Mouse (Mus musculus): Measurements from ENCODE around the gene Rgma. TPM values are rescaled to one million over a fixed set of nuclear protein-coding genes. Genes with fewer than 3 reads are reported as not detected.

Rgma gene
- polyA plus RNA-seq, 1 experiment from 2014 or later = 40.5 TPM

- H3K9ac ChIP-seq (ENCODE audit: low read length) = peak overlapping the region; percentile 96
- peaks cover 6% of the 10 kb centered on the region; the same call in 1 of the 2 replicates for H3K36me3 ChIP-seq (ENCODE audit: control insufficient read depth, insufficient read depth, low read length)
- H3K4me3 ChIP-seq (ENCODE audit: low read depth, low read length) = peak overlapping the region; percentile 87
- peak; percentile 84 for ATAC-seq (replicated peaks; ENCODE audit: low FRiP score)
- peak overlapping the region; percentile 89 for H3K27ac ChIP-seq (ENCODE audit: low read depth, low read length)
- WGBS = 2% methylated on average over 23 of the region's 42 CpGs
- peak; percentile 95 for DNase-seq (ENCODE audit: low spot score)
- H3K9me3 ChIP-seq (ENCODE audit: control insufficient read depth, low read length) = no peaks in the 10 kb centered on the region
- H3K4me1 ChIP-seq (replicated peaks; ENCODE audit: control insufficient read depth, insufficient read depth, low read length) = peaks cover 22% of the 10 kb centered on the region
- H3K4me2 ChIP-seq (ENCODE audit: low read depth, low read length, severe bottlenecking) = peak overlapping the region; percentile 86
- H3K27me3 ChIP-seq (ENCODE audit: control insufficient read depth, insufficient read depth, low read length) = no peaks in the 10 kb centered on the region
Observed at GRCm38 (mm10) chr7:73391002-73391517, 15.8 kb downstream of the Rgma start.

DNA sequence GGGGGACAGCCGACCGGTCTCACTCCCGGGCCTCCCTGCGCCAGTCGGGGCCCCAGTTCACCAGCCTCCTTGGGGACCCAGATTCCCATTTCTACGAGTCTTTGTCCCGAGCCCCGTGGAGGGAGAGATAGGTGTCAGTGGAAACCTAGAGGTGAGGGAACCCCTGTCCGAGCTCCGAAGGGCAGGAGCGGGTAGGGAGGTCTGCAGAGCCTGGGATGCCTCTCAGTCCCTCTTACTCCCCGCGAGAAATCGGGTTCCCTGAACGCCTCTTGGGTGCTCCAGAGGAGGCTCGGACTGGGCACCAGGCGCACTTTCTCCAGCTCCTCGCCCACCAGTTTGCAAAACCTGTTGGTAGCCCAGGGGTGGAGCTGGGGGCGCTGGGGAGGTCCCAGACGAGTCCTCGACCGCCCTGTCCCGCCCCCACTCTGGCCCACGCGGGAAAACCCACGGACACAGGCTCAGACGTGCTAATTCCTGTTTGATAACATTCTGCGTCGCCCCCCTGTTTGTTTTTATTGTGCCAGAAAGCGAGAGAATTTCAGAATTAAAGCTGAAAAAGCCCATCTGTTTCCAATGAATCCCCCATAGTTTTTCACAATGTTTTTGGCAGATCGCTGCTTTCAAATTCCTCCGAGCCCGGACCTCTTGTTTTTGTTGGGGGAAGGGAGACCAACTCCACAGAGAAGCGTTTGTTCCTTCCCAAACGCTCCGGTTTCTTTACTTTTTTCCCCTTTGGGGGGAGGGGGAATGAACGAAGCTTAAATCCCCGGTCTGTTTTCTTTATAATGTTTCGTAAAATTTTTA lies 16.4 kb downstream of the Rgma start:
- peaks cover 6% of the 10 kb centered on the region; the same call in 1 of the 2 replicates for H3K36me3 ChIP-seq (ENCODE audit: control insufficient read depth, insufficient read depth, low read length)
- DNase-seq (ENCODE audit: low spot score) (peak; percentile 76), ATAC-seq (replicated peaks; ENCODE audit: low FRiP score) (peak; percentile 17)
- H3K9me3 ChIP-seq (ENCODE audit: control insufficient read depth, low read length) = no peaks in the 10 kb centered on the region
- H3K9ac ChIP-seq (ENCODE audit: low read length) = peak overlapping the region; percentile 96
- H3K4me2 ChIP-seq (ENCODE audit: low read depth, low read length, severe bottlenecking) = peak overlapping the region; percentile 86
- no peaks in the 10 kb centered on the region for H3K27me3 ChIP-seq (ENCODE audit: control insufficient read depth, insufficient read depth, low read length)
- H3K4me1 ChIP-seq (replicated peaks; ENCODE audit: control insufficient read depth, insufficient read depth, low read length) = peaks cover 19% of the 10 kb centered on the region
- peak overlapping the region; percentile 87 for H3K4me3 ChIP-seq (ENCODE audit: low read depth, low read length)
- H3K27ac ChIP-seq (ENCODE audit: low read depth, low read length) = peak overlapping the region; percentile 89
- WGBS = 0% methylated on average over 39 of the region's 39 CpGs

- Histone ChIP-seq H3K9me3 (ENCODE audit: control insufficient read depth, low read length) (no peaks in the 10 kb centered on the region), H3K9ac (ENCODE audit: low read length) (peak overlapping the region; percentile 96), H3K27me3 (ENCODE audit: control insufficient read depth, insufficient read depth, low read length) (no peaks in the 10 kb centered on the region), H3K4me1 (replicated peaks; ENCODE audit: control insufficient read depth, insufficient read depth, low read length) (peaks cover 20% of the 10 kb centered on the region), H3K27ac (ENCODE audit: low read depth, low read length) (peak overlapping the region; percentile 89), H3K4me3 (ENCODE audit: low read depth, low read length) (peak overlapping the region; percentile 87), H3K36me3 (ENCODE audit: control insufficient read depth, insufficient read depth, low read length) (peaks cover 6% of the 10 kb centered on the region; the same call in 1 of the 2 replicates), H3K4me2 (ENCODE audit: low read depth, low read length, severe bottlenecking) (peak overlapping the region; percentile 86)
- no peak for ATAC-seq (replicated peaks; ENCODE audit: low FRiP score)
- no peak for DNase-seq (ENCODE audit: low spot score)
- 0% methylated on average over 9 of the region's 9 CpGs for WGBS
Observed at GRCm38 (mm10) chr7:73392359-73392758, 17.1 kb downstream of the Rgma start.

GRCm38 (mm10) chr7:73393307-73394012 lies 18.2 kb downstream of the Rgma start:
- H3K4me2 ChIP-seq (ENCODE audit: low read depth, low read length, severe bottlenecking) = peak overlapping the region; percentile 86
- 40% methylated on average over 9 of the region's 9 CpGs for WGBS
- no peaks in the 10 kb centered on the region for H3K27me3 ChIP-seq (ENCODE audit: control insufficient read depth, insufficient read depth, low read length)
- H3K36me3 ChIP-seq (ENCODE audit: control insufficient read depth, insufficient read depth, low read length) = no peaks in the 10 kb centered on the region; the same call in 1 of the 2 replicates
- peaks cover 31% of the 10 kb centered on the region for H3K4me1 ChIP-seq (replicated peaks; ENCODE audit: control insufficient read depth, insufficient read depth, low read length)
- ATAC-seq (replicated peaks; ENCODE audit: low FRiP score) (no peak), DNase-seq (ENCODE audit: low spot score) (no peak)
- H3K9me3 ChIP-seq (ENCODE audit: control insufficient read depth, low read length) = no peaks in the 10 kb centered on the region
- peak overlapping the region; percentile 96 for H3K9ac ChIP-seq (ENCODE audit: low read length)
- no peak overlapping the region for H3K27ac ChIP-seq (ENCODE audit: low read depth, low read length)
- H3K4me3 ChIP-seq (ENCODE audit: low read depth, low read length) = peak overlapping the region; percentile 87

GRCm38 (mm10) chr7:73394013-73394409 lies 18.7 kb downstream of the Rgma start:
- DNase-seq (ENCODE audit: low spot score) (no peak), ATAC-seq (replicated peaks; ENCODE audit: low FRiP score) (no peak)
- H3K9me3 ChIP-seq (ENCODE audit: control insufficient read depth, low read length) = no peaks in the 10 kb centered on the region
- no peaks in the 10 kb centered on the region for H3K27me3 ChIP-seq (ENCODE audit: control insufficient read depth, insufficient read depth, low read length)
- peak overlapping the region; percentile 87 for H3K4me3 ChIP-seq (ENCODE audit: low read depth, low read length)
- peak overlapping the region; percentile 86 for H3K4me2 ChIP-seq (ENCODE audit: low read depth, low read length, severe bottlenecking)
- no peak overlapping the region for H3K27ac ChIP-seq (ENCODE audit: low read depth, low read length)
- H3K4me1 ChIP-seq (replicated peaks; ENCODE audit: control insufficient read depth, insufficient read depth, low read length) = peaks cover 36% of the 10 kb centered on the region
- 53% methylated on average over 4 of the region's 4 CpGs for WGBS
- H3K36me3 ChIP-seq (ENCODE audit: control insufficient read depth, insufficient read depth, low read length) = no peaks in the 10 kb centered on the region
- H3K9ac ChIP-seq (ENCODE audit: low read length) = peak overlapping the region; percentile 96; the same call in 1 of the 2 replicates

GRCm38 (mm10) chr7:73398319-73398718 lies 23.0 kb downstream of the Rgma start:
- 5% methylated on average over 11 of the region's 11 CpGs for WGBS
- ATAC-seq (replicated peaks; ENCODE audit: low FRiP score) = peak; percentile 22

GRCm38 (mm10) chr7:73398806-73399442 lies 23.6 kb downstream of the Rgma start:
- peak overlapping the region; percentile 24 for H3K4me3 ChIP-seq (ENCODE audit: low read depth, low read length)
- H3K9me3 ChIP-seq (ENCODE audit: control insufficient read depth, low read length) = no peaks in the 10 kb centered on the region
- H3K9ac ChIP-seq (ENCODE audit: low read length) = peak overlapping the region; percentile 48
- no peaks in the 10 kb centered on the region for H3K27me3 ChIP-seq (ENCODE audit: control insufficient read depth, insufficient read depth, low read length)
- no peaks in the 10 kb centered on the region for H3K36me3 ChIP-seq (ENCODE audit: control insufficient read depth, insufficient read depth, low read length)
- DNase-seq (ENCODE audit: low spot score) (peak; percentile 53), ATAC-seq (replicated peaks; ENCODE audit: low FRiP score) (no peak)
- H3K4me2 ChIP-seq (ENCODE audit: low read depth, low read length, severe bottlenecking) = peak overlapping the region; percentile 63
- peaks cover 44% of the 10 kb centered on the region for H3K4me1 ChIP-seq (replicated peaks; ENCODE audit: control insufficient read depth, insufficient read depth, low read length)
- peak overlapping the region; percentile 95 for H3K27ac ChIP-seq (ENCODE audit: low read depth, low read length)
- 4% methylated on average over 19 of the region's 19 CpGs for WGBS

More at GRCm38 (mm10) chr7:73398319-73398718, 23.0 kb downstream of the Rgma start:
- H3K4me3 ChIP-seq (ENCODE audit: low read depth, low read length) = peak overlapping the region; percentile 24
- DNase-seq (ENCODE audit: low spot score) = peak; percentile 86
- peak overlapping the region; percentile 48 for H3K9ac ChIP-seq (ENCODE audit: low read length)
- H3K27ac ChIP-seq (ENCODE audit: low read depth, low read length) = peak overlapping the region; percentile 95; the same call in 1 of the 2 replicates
- H3K4me1 ChIP-seq (replicated peaks; ENCODE audit: control insufficient read depth, insufficient read depth, low read length) = peaks cover 46% of the 10 kb centered on the region
- H3K9me3 ChIP-seq (ENCODE audit: control insufficient read depth, low read length) = no peaks in the 10 kb centered on the region
- H3K36me3 ChIP-seq (ENCODE audit: control insufficient read depth, insufficient read depth, low read length) = no peaks in the 10 kb centered on the region
- H3K4me2 ChIP-seq (ENCODE audit: low read depth, low read length, severe bottlenecking) = peak overlapping the region; percentile 63
- no peaks in the 10 kb centered on the region for H3K27me3 ChIP-seq (ENCODE audit: control insufficient read depth, insufficient read depth, low read length)

DNA sequence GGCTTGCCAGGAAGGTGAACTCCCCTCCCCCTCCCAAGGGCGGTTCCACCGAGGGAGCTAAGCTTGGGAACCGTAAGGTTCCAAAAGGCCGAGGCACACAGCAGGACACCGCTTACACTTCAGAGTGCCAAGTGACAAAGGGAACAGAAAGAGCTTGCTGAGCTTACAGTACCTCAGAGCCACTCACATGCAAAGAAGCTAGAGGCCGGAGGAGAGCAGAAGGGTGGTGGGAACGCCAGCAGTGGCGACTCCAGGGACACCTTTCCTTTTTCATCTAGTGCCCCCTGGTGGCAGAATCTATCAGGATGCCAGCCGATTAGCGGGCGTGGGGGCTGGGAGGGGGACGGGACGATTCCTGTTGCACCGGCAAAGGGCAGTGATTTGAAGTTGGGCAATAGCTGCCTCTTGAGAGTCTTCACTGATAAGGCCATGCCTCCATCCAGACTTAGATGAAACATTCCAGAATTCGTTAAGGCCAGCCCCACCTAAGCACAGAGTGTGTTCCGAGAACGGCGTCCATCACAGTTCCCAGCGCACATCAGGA lies 24.3 kb downstream of the Rgma start:
- Histone ChIP-seq H3K9me3 (ENCODE audit: control insufficient read depth, low read length) (no peaks in the 10 kb centered on the region), H3K4me3 (ENCODE audit: low read depth, low read length) (peak overlapping the region; percentile 24), H3K36me3 (ENCODE audit: control insufficient read depth, insufficient read depth, low read length) (no peaks in the 10 kb centered on the region), H3K4me2 (ENCODE audit: low read depth, low read length, severe bottlenecking) (peak overlapping the region; percentile 63), H3K9ac (ENCODE audit: low read length) (peak overlapping the region; percentile 48), H3K27ac (ENCODE audit: low read depth, low read length) (peak overlapping the region; percentile 95), H3K4me1 (replicated peaks; ENCODE audit: control insufficient read depth, insufficient read depth, low read length) (peaks cover 44% of the 10 kb centered on the region), H3K27me3 (ENCODE audit: control insufficient read depth, insufficient read depth, low read length) (no peaks in the 10 kb centered on the region)
- DNase-seq (ENCODE audit: low spot score) (peak; percentile 92), ATAC-seq (replicated peaks; ENCODE audit: low FRiP score) (peak; percentile 76)
- under 1% methylated on average over 19 of the region's 19 CpGs for WGBS
